Mouse (Mus musculus) heart, adult 2 months (tissue): ENCODE data around the gene Plekha5.

ENCODE experiments used
- CTCF ChIP-seq: fragments of 200-600 bp; IDR thresholded peaks from 2 replicates; pipeline ENCODE4 v1.8.1; 2022; ENCODE audit warnings: antibody characterized with exemption, mild to moderate bottlenecking, moderate library complexity
- POLR2A ChIP-seq: fragments of 200-500 bp; IDR thresholded peaks from 2 replicates; pipeline ENCODE4 v1.6.1; 2011; ENCODE audit warnings: mild to moderate bottlenecking, low read depth, low read length, control low read depth; ENCODE audit not compliant: insufficient read depth

DNA sequence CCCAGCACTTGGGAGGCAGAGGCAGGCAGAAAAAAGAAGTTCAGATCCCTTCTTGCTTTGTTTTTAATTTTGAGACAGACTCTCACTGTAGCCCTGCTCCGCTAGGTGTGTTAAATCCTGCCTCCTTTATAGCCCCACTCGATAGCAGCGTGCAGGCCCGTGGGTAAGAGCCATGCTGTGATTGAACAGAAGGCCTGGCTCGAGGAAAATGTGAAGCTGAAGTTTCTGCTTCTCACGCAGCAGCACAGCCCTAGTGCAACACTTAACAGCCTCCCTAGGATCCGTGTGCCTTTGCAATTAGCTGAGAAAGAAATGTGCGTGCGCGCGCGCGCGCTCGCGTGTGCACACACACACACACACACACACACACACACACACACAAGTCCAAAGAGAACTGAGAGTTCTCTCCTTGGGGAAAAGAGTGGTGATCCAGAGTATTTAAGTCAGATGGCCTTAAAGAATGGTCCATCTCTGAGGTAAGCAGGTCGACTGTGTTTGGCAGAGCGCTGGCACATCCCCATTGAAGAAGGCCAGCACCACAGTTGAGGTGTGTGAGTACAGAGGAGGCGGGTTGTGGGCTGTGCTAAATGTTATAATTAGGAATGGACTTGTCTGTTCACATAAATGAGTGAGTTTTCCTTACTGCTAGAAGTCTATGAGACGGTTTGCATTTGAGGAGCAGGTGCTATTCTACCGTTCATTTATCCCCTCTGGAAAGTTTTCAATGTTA, 24.3 kb downstream of the Plekha5 start:
- no peak for TF ChIP-seq CTCF
- TF ChIP-seq POLR2A, result no peak
